Mouse (Mus musculus) liver, embryonic 18 days (tissue): Measurements from ENCODE around the gene Fcf1. TPM values are rescaled to one million over a fixed set of nuclear protein-coding genes. Genes with fewer than 3 reads are reported as not detected.

Experiments used
- polyA plus RNA-seq: library from polyadenylated mRNA; depleted of rRNA; stranded (reverse); fragments of >200 nt; gene quantifications from 2 replicates; pipeline ENCODE4 v1.2.3, GENCODE M21; 2012; rRNA removed

Fcf1 gene
- 56.7 and 60.1 TPM in 2 replicates for polyA plus RNA-seq

GRCm38 (mm10) chr12:84970428-84971096 lies at the start of gene Fcf1, which contains the start of gene Arel1:
Fcf1 (plus strand) TSS chr12:84970897.
Arel1 (minus strand) TSS chr12:84970900.

DNA sequence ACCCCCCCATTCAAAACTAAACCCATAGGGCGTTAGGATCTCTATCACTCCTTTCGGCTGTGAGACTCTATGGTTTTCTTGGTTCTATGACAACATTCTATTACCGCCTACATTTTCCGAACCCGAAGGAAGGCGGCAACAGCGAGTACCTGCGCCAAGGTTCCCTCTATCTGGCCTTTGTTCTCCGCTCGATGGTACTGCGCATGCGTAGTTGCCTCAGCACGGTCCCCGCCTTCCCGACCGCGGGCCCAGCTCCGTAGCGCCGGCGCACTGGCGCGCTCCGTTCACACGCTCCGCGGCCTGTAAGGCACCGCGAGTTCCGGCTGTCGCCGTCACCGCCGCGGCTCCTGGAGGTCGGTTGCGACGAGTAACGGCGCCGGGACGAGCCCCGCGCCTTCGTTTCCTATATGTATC lies 25.4 kb downstream of the Fcf1 start, which contains the start of gene Ylpm1:
Ylpm1 (plus strand) TSS at position 239 of the 414 bp plus-strand sequence.

Other genes with a start within 250 kb of the Fcf1 start
- gene Npc2, start 197.7 kb upstream of the Fcf1 start, polyA plus RNA-seq: 43.3 and 50.5 TPM in 2 replicates
- gene Isca2, start 197.6 kb upstream of the Fcf1 start, polyA plus RNA-seq: 60.1 and 66.6 TPM in 2 replicates
- gene Ltbp2, start 94.4 kb upstream of the Fcf1 start, polyA plus RNA-seq: 1.1 and 1.5 TPM in 2 replicates
- gene Arel1, start within 50 bp of the Fcf1 start, polyA plus RNA-seq: 12.9 and 13.9 TPM in 2 replicates
- 6.1 and 8.8 TPM in 2 replicates for gene Ylpm1, start 25.4 kb downstream of the Fcf1 start, polyA plus RNA-seq
- 0.79 and 0.95 TPM in 2 replicates for gene Prox2, start 139.9 kb downstream of the Fcf1 start, polyA plus RNA-seq
- gene Dlst, start 139.9 kb downstream of the Fcf1 start, polyA plus RNA-seq: 80.5 and 86.8 TPM in 2 replicates
- gene Rps6kl1, start 180.4 kb downstream of the Fcf1 start, polyA plus RNA-seq: 1.3 and 1.4 TPM in 2 replicates
- 0.29 and 0.41 TPM in 2 replicates for gene Pgf, start 206.9 kb downstream of the Fcf1 start, polyA plus RNA-seq
- 31.6 and 32.8 TPM in 2 replicates for gene Eif2b2, start 248.6 kb downstream of the Fcf1 start, polyA plus RNA-seq